Mouse (Mus musculus) gastrocnemius, postnatal 25 days (tissue): ENCODE data around the gene Gpr4. TPM values are rescaled to one million over a fixed set of nuclear protein-coding genes. Genes with fewer than 3 reads are reported as not detected.

Source experiments
- DNase-seq: peaks from one replicate; pipeline ENCODE4 v3.0.0; 2022
- long read RNA-seq, 2 experiments: library from polyadenylated mRNA; stranded (forward); transcript quantifications; one replicate each; pipeline ENCODE4 v2.0.0; 2021
- total RNA-seq, 2 experiments: library from RNA; stranded (reverse); gene quantifications; 1 replicate in 1 of 2; 2 replicates in 1 of 2; pipeline ENCODE4 v1.2.3; 2021

Gpr4 gene
- 1 to 10 TPM; 1.7 to 2.4 TPM for total RNA-seq
- long read RNA-seq, experiment 1, partial matches to known transcripts: 0 of 4 reads
- long read RNA-seq, experiment 1, other reads (novel, unspliced or antisense): 2 of 4 reads
- long read RNA-seq, experiment 2, partial matches to known transcripts: 0 of 3 reads
- long read RNA-seq, experiment 2, other reads (novel, unspliced or antisense): 0 of 3 reads

- peak; percentile 44 for DNase-seq
Observed at GRCm38 (mm10) chr7:19211996-19212755, at the start of gene Gpr4. TSS of gene Gpr4 (plus strand) at chr7:19212538.

DNA sequence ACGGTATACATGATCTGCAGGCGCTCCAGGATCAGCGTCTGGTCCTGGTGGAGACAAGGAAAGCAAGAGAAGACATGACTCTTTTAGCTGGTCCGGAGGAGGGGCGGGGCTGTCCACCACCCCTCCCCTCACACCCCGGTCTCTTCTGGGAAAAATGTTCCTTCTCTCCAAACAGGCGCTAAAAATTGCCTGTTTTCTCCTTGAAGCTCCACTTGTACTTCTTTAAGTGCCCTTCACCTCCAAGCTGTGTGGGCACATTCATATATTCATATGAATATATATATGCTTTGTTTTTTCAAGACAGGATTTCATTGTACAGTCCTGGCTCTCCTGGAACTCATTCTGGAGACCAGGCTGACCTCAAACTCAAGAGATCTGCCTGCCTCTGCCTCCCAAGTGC, 49.4 kb upstream of the Gpr4 start:
- no peak for DNase-seq

GRCm38 (mm10) chr7:19163752-19164151, 48.6 kb upstream of the Gpr4 start:
- no peak for DNase-seq

DNA sequence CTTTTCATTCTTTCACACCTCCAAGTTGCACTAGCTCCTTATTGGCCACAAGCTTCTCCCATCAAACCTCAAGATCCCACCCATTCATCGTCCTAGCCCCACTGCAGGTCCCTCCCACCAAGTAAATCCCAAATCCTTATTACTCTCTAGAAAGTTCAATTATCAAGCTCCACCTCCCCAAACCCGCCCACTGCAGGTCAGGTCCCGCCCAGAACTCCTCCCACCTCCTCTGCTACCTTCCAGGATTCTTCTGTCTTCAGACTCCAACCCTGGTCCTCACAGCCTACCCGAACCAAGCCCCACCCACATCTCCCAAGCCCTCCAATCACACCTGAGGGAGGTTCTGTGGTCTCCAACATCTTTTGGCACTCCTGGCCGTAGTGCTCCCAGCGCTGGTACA, 48.1 kb upstream of the Gpr4 start:
- DNase-seq: no peak

- no peak for DNase-seq
Observed at GRCm38 (mm10) chr7:19164978-19165377, 47.4 kb upstream of the Gpr4 start.

- DNase-seq: peak; percentile 37
Observed at GRCm38 (mm10) chr7:19165656-19166423, 46.5 kb upstream of the Gpr4 start, which contains the start of gene Gipr. TSS of gene Gipr (minus strand) at chr7:19166127.

DNA sequence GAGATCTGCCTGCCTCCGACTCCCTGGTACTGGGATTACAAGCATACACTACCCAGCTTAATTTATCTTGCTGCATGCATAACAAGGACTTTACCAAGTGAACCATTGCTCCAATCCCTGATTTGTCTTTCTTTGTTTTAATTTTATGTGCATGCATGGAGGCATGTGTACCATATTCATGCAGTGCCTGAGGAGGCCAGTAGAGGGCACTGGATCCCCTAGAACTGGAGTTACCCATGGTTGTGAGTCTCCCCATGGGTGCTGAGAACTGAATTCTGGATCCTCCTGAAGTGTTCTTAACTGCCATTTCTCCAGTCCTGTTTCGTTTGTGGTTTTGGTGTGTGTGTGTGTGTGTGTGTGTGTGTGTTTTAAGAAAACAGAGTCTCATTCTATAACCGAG, 45.3 kb upstream of the Gpr4 start:
- no peak for DNase-seq

DNA sequence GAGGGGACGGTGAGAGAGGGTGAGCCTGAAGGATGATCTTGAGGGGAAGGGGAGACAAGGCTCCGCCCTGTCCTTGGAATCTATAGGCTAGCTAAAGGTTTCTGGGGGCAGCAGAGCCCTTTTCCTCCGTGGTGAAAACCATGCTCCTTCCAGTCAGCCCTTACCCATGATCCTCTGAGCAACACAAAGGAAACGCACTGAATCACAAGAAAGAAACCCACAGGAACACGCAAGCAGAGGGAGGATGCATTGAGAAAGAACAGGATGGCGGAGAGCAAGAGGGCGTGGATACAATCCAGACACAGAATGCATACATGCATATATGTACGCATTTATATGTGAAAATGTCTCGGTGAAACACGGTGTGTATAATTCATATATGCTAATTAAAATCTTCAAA, 42.8 kb upstream of the Gpr4 start:
- no peak for DNase-seq

- no peak for DNase-seq
Observed at GRCm38 (mm10) chr7:19170142-19170541, 42.2 kb upstream of the Gpr4 start.

DNA sequence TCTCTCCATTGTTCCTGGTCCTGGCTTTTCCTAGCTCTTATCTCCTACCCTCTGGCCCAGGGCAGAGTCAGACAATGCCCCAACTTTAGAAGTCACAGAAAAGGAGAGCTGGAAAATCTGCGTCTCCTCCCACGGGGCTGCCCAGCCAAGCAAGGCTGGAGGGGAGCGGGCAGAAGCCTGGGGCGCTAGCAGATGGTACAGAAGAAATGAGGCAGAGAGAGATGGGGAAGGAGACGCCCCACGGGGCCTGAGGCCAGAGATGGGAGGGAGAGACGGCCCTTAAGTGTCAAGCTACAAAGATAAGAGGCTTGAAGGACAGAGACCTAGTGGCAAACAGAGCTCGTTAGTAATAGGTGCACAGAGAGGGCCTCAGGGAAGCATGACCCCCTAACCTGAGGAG, 40.5 kb upstream of the Gpr4 start:
- DNase-seq: no peak

DNA sequence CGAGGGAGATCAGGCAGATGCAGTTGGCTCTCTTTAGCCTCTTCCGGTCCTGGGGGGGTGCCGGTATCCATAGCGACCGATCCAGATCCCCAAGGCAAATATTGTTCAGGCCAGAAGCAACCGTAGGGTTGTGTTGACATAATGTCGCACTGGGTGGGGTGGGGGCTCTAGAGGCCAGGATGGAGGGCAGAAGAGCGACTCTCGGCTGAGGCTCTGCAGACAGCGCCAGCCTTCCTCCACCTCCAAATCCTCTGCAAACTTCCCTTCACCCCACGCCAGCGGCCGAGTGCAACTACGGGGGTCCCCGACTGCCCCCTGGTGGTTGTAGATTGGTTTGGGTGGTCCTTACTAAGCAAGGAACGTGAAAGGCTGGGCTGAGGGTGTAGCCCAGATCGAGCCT, 39.5 kb upstream of the Gpr4 start:
- DNase-seq: peak; percentile 65

DNA sequence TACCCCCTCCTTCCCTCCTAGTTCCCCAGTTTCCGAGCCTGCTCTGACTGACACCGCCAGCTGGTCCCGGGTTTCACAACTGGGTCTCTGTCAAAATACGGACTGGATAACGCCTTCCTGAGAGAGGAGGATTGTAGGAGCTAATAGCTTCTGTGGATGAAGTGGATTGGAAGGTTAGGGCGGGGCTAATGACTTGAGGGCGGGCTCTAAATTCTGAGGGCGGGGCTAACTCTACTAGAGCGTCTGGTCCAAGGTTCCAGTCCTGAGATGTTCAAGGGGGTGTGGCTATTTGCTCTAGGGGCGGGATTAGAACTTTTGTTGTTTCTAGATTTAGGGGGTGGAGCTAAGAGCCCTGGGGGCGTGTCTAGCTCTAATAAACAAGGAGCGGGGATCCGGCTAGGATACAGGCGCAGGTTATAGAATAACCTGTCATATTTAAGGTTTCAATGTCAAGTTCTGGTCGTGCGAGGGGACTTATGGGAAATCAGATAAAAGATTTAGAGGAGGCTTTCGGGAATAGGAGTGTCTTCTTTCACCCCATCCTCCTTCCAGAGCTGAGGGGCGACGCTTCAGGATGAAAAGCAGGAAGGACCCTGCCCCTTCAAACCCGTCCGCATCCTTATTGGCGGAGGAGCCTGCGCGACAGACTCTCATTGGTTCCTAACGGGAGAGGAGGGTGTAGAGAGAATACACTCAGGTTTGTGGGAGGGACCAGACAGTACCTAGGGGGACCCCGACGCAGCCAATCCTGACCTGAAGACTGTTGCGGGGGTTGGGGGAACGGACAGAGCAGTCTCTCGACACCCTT, 36.4 kb upstream of the Gpr4 start, which contains the start of gene Eml2:
Gene Eml2, plus strand, starts transcription at position 714 of the 808 bp plus-strand sequence.
- peak; percentile 62 for DNase-seq

DNA sequence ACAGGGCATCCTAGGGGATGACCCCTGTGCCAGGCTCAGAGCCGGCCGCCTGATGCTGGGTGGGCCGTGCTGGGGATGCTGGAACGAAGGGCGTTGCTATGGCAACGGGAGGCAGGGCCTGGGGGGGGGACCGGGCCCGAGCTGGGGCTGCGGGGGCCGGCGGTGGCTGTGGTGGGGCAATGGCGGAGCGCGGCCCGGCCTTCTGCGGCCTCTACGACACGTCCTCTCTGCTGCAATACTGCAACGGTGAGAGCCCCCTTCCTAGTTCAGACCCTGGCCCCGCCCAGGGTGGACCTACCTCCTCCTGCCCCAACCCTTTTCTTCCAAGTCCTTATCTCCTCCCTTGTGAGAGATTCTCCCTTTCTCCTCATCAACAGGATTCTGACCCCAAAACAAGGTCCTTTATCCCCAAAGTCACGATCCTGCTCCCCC, 35.8 kb upstream of the Gpr4 start:
- DNase-seq: no peak

GRCm38 (mm10) chr7:19177216-19177615, 35.1 kb upstream of the Gpr4 start:
- no peak for DNase-seq

GRCm38 (mm10) chr7:19178035-19178434, 34.3 kb upstream of the Gpr4 start:
- DNase-seq: no peak

GRCm38 (mm10) chr7:19178443-19179092, 33.8 kb upstream of the Gpr4 start:
- no peak for DNase-seq

DNA sequence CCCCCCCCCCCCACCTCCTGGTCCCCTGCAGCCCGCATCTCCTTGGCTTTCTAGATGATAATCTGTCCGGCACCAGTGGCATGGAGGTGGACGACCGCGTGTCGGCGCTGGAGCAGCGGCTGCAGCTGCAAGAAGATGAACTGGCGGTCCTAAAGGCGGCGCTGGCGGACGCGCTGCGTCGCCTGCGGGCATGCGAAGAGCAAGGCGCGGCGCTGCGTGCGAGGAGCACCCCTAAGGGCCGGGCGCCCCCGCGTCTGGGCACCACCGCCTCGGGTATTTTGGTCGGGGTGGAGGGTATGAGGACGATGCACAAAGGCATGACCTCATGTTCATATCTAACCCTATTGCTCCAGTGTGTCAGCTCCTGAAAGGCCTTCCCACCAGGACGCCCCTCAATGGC, 33.2 kb upstream of the Gpr4 start:
- DNase-seq: peak; percentile 49

DNA sequence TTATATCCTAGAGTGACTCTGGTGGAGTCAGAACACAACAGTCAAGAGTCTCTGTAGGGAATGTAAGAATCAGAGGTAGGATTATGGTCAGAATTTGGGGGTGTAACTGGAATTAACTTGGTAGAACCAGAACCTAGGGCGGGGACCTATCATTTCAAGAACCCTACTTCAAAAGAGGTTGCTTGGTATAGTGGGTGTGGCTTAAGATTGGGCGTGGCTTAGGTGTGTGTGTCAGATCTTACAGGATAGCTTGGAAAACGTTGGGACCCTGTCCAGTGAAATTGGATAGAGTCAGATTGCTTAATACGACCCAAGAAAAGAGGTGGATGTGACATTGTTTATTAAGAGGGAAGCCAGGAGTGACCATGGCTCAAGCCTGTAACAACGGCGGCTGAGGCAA, 32.4 kb upstream of the Gpr4 start:
- no peak for DNase-seq

DNA sequence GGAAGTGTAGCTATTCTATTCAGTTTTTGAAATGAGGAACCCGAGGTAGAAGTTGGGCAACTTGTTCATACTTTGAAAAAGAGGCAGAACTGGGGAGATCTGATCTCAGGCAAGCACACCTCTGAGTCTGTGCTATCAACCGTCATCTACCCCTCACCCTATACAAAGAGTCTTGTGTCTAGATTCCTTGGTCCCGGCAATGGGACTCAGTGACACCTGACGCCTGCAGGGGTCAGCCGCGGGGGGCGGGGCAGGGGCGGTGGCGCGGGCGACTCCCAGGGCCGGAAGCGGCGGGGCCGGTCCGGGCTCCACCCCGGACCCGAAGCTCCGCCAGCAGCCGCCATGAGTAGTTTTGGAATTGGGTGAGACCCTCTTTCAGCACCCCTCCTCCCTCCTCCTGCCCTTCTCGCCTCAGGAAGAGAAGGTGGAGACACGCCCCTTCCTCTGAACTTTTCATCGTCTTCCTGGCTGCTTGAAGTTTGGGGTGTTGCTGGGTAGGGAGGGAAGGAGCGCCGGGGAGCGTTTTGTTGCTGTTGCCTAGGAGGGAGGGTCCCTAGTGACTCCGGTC, 31.4 kb upstream of the Gpr4 start:
- peak; percentile 42 for DNase-seq

DNA sequence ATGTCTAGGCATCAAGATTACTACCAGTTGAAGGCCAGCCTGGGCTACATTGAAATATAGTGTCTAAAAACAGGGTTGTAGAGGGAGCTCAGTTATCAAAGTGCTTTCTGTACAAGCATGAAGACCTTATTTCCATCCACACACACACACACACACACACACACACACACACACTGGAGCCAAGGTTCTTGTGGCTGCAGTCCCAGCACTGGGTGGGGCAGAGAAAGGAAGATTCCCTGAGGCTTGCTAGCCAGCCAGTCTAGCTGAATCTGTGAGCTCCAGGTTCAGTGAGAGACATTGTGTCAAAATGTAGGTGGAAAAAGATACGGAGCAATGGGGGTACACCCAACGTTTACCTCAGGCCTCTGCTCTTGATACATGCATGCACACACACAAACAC, 28.1 kb upstream of the Gpr4 start:
- DNase-seq: peak; percentile 31

DNA sequence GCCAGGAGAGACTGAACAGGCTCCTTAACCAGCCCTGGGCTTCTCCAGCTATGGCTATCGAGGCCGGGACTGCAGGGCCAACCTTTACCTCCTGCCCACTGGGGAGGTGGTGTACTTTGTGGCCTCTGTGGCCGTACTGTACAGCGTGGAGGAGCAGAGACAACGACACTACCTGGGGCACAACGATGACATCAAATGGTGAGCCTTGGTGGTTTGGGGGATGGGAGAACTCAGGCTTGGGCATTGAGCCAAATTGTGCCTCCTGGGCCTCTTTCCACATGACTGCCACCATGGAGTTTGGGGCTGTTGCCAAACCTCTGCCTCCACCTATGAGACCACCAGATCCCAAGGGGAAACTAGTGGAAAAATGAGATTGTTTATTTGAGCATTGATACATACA, 27.6 kb upstream of the Gpr4 start:
- no peak for DNase-seq
